Mouse (Mus musculus) erythroblast, embryonic 14.5 days (primary cell): ENCODE results near the gene Rgs7.

ENCODE experiments used
- GATA1 ChIP-seq: IDR thresholded peaks from 2 replicates; pipeline ENCODE4 v1.6.1; 2012; ENCODE audit warnings: low read length, inconsistent platforms, mixed read lengths
- TAL1 ChIP-seq: IDR thresholded peaks from 3 replicates; pipeline ENCODE4 v1.6.1; 2012; ENCODE audit warnings: low read length, inconsistent platforms, mixed read lengths

GRCm38 (mm10) chr1:175105426-175105825, 386.9 kb downstream of the Rgs7 start:
- no peak for TF ChIP-seq TAL1
- TF ChIP-seq GATA1 = no peak
